Mouse (Mus musculus): ENCODE measurements around the gene Mettl23.

DNA sequence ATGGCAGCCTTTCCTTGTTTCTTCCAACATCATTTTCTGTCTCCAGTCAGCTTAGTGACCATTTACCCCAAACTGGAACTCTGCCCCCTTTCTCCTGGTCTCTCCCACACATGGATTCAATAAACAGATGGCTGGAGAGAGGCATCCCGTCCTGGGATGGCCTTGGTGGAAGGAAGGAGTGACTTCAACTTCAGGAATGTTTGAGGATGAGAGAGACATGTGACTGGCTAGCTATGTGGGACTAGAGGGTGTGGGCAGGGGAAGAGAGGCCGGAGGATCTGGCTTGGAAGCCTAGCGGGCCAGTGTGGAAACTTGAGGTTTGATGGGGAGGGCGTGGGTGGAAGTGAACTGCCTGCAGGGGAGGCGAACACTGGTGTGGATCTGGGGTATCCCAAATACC is 26.3 kb upstream of the Mettl23 start:
- TF ChIP-seq CTCF (IDR thresholded peaks at IDR 0.05; ENCODE audit: borderline replicate concordance, extremely low read depth, insufficient read depth, insufficient read length) (no peak), POLR2A (IDR thresholded peaks at IDR 0.05; ENCODE audit: borderline replicate concordance, extremely low read depth, insufficient read depth, insufficient read length, poor library complexity, severe bottlenecking) (no peak)
